Mouse (Mus musculus) small intestine, adult 2 months (tissue): ENCODE measurements around the gene Sash3. TPM values are rescaled to one million over a fixed set of nuclear protein-coding genes. Genes with fewer than 3 reads are reported as not detected.

Experiments
- H3K27ac ChIP-seq: fragments of 200-500 bp; 2 replicates; pipeline ENCODE4 v1.5.1; 2012; ENCODE audit warnings: low read depth, low read length, control low read depth, inconsistent platforms; ENCODE audit not compliant: insufficient read depth
- H3K27me3 ChIP-seq: fragments of 200-500 bp; 2 replicates; pipeline ENCODE4 v1.6.1; 2012; ENCODE audit warnings: mild to moderate bottlenecking, moderate library complexity, low read length, inconsistent platforms; ENCODE audit not compliant: control insufficient read depth, insufficient read depth
- H3K36me3 ChIP-seq: fragments of 200-500 bp; 2 replicates; pipeline ENCODE4 v1.6.1; 2012; ENCODE audit warnings: mild to moderate bottlenecking, low read length, control low read depth, inconsistent platforms; ENCODE audit not compliant: control insufficient read depth, insufficient read depth
- H3K4me1 ChIP-seq: fragments of 200-500 bp; 2 replicates; pipeline ENCODE4 v1.6.1; 2012; ENCODE audit warnings: low read length, inconsistent platforms, mixed read lengths; ENCODE audit not compliant: control insufficient read depth, insufficient read depth, insufficient read length
- H3K4me3 ChIP-seq: fragments of 200-500 bp; 2 replicates; pipeline ENCODE4 v1.5.1; 2012; ENCODE audit warnings: low read depth, mild to moderate bottlenecking, control low read depth, inconsistent platforms, low read length, moderate library complexity
- CTCF ChIP-seq: fragments of 200-500 bp; IDR thresholded peaks from 2 replicates; pipeline ENCODE4 v1.5.1; 2012; ENCODE audit warnings: low read depth, mild to moderate bottlenecking, control low read depth, inconsistent platforms, low read length, moderate library complexity, mixed read lengths; ENCODE audit not compliant: insufficient replicate concordance, insufficient read length; ENCODE audit errors: extremely low read depth
- POLR2A ChIP-seq: fragments of 200-500 bp; IDR thresholded peaks from 2 replicates; pipeline ENCODE4 v1.6.1; 2012; ENCODE audit warnings: low read depth, mild to moderate bottlenecking, control low read depth, inconsistent platforms, low read length, moderate library complexity
- WGBS: fragments of 180-500 bp; shearing (Covaris S2); methylation state at CpG from one replicate; pipeline ENCODE4 v1.1.7; 2018; 5-methylcytosine and 5-hydroxymethylcytosine counted together
- polyA plus RNA-seq: library from polyadenylated mRNA; depleted of rRNA; stranded (reverse); fragments of >200 nt; gene quantifications from 2 replicates; pipeline ENCODE4 v1.2.3, GENCODE M21; 2012; rRNA removed

Gene Sash3
- polyA plus RNA-seq, result 4.2 and 6.6 TPM in 2 replicates

DNA sequence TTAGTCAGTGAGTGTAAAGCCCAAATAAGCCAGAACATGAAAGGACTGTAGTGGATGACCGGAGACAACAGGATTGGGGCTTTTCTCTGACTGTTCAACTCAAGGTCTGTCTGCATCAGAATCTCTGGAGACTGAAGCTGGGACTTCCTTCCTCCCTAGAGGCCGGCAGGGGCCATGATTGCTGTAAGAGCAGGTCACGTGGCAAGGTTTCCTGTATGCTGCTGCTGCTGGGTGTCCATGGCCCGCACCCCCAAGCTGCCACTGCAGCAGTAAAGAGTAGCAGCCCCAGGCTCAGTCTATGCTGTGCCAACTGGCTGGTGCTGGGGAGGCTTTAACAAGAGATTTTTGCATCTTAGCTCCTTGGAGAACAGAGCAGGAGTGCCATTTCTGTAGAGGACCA, at the start of gene Sash3:
TSS of gene Sash3 (plus strand) at position 175 of the 400 bp plus-strand sequence.
- peak within 1 kb of the TSS; percentile 55 for H3K4me3 ChIP-seq
- H3K36me3 ChIP-seq, result no peaks in the 10 kb centered on the region
- peak within 1 kb of the TSS; percentile 83 for H3K27ac ChIP-seq
- peaks cover 15% of the 10 kb centered on the region; the same call in 1 of the 2 replicates for H3K4me1 ChIP-seq
- no peaks in the 10 kb centered on the region for H3K27me3 ChIP-seq
- 82% methylated on average over 4 of the region's 4 CpGs for WGBS
- TF ChIP-seq POLR2A (no peak), CTCF (no peak)

DNA sequence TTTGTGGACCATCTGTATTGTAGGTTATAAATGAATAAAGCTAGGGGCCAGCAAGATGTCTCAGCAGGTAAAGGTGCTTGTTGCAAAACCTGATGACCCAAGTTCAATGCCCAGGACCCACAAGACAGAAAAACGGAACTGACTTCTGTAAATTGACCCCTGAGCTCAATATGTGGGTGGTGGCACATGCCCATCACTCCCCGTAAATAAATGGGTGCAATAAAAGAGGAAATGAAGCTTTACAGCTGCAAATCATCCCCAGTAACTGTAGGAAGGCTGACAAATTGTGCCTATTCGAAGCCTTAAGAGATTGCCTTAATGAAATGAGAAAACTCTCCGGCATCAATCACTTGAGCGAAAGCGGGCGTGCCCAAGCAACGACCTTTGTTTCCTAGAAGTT, 49.7 kb upstream of the Sash3 start:
- H3K27me3 ChIP-seq, result no peaks in the 10 kb centered on the region
- H3K36me3 ChIP-seq, result no peaks in the 10 kb centered on the region
- TF ChIP-seq CTCF (no peak), POLR2A (no peak)
- WGBS, result 35% methylated on average over 8 of the region's 8 CpGs
- H3K4me1 ChIP-seq, result no peaks in the 10 kb centered on the region
- no peak overlapping the region for H3K4me3 ChIP-seq
- no peak overlapping the region for H3K27ac ChIP-seq

DNA sequence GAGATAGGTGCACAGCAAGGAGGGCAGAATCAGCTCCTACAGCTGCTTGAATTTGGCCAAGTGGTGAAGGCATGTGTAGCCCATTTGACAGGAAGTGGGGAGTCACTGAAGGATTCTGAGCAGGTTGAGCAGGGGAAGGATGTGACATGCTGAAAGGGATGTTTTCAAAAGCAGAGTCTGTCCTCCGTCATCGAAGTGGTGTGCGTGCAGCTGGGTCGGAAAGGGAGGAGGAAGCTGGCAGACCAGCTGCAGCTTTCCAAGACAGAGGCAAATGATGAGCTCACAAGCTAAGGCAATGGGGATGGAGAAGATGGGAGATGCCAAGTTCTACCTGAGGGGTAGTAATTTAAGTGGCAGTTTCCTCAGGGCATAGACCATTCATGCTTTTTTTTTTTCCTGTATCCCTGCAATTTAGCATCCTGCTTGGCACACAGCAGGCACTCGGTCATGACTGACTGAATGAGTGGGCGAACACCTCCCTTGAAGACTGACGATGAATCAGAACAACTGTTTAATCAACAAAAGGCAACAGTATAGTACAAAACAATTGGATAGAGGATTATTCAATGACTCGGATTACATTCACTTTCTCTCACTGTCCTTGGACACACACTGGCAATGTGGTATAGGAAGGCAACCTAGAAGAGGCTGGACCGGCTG, 47.6 kb upstream of the Sash3 start:
- no peak overlapping the region for H3K4me3 ChIP-seq
- no peaks in the 10 kb centered on the region for H3K4me1 ChIP-seq
- WGBS, result 82% methylated on average over 9 of the region's 9 CpGs
- H3K36me3 ChIP-seq, result no peaks in the 10 kb centered on the region
- no peak for TF ChIP-seq CTCF
- no peak for TF ChIP-seq POLR2A
- H3K27ac ChIP-seq, result no peak overlapping the region
- no peaks in the 10 kb centered on the region for H3K27me3 ChIP-seq

DNA sequence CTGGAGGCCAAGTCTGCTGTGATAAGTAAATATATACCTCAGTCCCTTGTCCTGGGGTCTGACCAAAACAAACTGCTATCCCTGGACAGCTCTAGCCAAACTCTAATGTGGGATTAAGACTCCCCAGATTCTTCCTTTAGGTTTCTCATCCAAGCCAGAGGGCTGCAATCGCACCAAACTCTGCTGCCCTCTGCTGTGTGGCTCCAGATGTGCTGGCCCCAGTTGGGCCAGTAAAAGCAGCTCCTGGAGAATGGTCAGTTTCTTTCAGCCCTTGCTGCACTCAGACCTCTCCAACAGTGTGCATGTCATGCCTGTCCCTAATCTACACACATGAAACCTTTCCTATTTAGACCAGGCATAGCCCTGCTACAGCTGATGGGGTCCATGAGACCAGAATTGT, 46.4 kb upstream of the Sash3 start:
- no peaks in the 10 kb centered on the region for H3K4me1 ChIP-seq
- WGBS, result 43% methylated on average over 1 of the region's 1 CpGs
- no peak overlapping the region for H3K27ac ChIP-seq
- TF ChIP-seq CTCF, result no peak
- no peak for TF ChIP-seq POLR2A
- H3K4me3 ChIP-seq, result no peak overlapping the region
- no peaks in the 10 kb centered on the region for H3K36me3 ChIP-seq
- H3K27me3 ChIP-seq, result no peaks in the 10 kb centered on the region

- 86% methylated on average over 3 of the region's 3 CpGs for WGBS
- Histone ChIP-seq H3K36me3 (no peaks in the 10 kb centered on the region), H3K4me3 (no peak overlapping the region), H3K4me1 (peaks cover 17% of the 10 kb centered on the region; the same call in 1 of the 2 replicates), H3K27ac (no peak overlapping the region), H3K27me3 (no peaks in the 10 kb centered on the region)
- TF ChIP-seq CTCF (no peak), POLR2A (no peak)
These were observed 43.0 kb upstream of the Sash3 start for GRCm38 (mm10) chrX:48103256-48103655.

DNA sequence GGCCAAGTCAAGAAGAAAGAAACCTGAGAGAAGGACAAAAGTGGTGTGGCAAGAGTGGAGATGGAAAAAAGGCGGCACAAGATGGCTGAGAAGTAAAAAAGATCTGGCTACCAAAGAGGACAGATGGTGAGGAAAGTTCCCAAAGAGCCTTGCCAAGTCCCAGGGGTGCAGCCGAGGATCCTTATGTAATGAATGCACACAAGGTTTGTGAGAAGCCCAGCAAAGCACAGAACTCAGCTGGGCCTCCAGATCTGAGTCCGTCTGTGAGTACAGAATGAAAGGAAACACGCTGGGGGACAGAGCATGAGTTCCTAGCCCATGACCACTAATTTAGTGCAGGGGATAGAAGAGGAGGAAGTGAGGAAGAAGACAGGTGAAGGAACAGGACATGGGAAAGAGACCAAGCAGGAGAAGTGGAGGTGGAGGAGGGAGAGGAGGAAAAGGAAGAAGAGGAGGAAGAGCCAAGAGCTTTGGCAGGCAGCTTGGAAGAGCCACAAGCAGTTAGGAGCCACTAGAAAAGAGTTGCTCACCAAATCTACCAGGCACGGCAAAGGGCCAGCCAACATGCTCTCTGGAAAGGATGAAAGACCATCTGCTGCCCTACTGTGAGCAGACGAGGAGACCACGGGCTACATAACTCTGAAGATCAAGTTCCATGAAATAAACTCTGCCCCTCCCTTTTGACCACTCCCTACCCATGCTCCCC, 41.3 kb upstream of the Sash3 start:
- no peaks in the 10 kb centered on the region for H3K36me3 ChIP-seq
- H3K27ac ChIP-seq, result peak overlapping the region; percentile 26; the same call in 1 of the 2 replicates
- no peaks in the 10 kb centered on the region for H3K27me3 ChIP-seq
- WGBS, result 71% methylated on average over 7 of the region's 7 CpGs
- H3K4me3 ChIP-seq, result no peak overlapping the region
- TF ChIP-seq CTCF (no peak), POLR2A (no peak)
- H3K4me1 ChIP-seq, result peaks cover 19% of the 10 kb centered on the region; the same call in 1 of the 2 replicates

GRCm38 (mm10) chrX:48106226-48106625, 40.0 kb upstream of the Sash3 start:
- WGBS, result 49% methylated on average over 3 of the region's 3 CpGs
- TF ChIP-seq POLR2A, result no peak
- TF ChIP-seq CTCF, result no peak
- peaks cover 19% of the 10 kb centered on the region; the same call in 1 of the 2 replicates for H3K4me1 ChIP-seq
- peak overlapping the region; percentile 70 for H3K27ac ChIP-seq
- no peak overlapping the region for H3K4me3 ChIP-seq
- no peaks in the 10 kb centered on the region for H3K27me3 ChIP-seq
- no peaks in the 10 kb centered on the region for H3K36me3 ChIP-seq
